Mouse (Mus musculus) megakaryocyte, embryonic 14.5 days (primary cell): ENCODE measurements around the gene Znfx1.

Experiments used
- FLI1 ChIP-seq: IDR thresholded peaks from 2 replicates; pipeline ENCODE4 v1.6.1; 2012; ENCODE audit warnings: low read length, inconsistent platforms, mixed read lengths
- GATA1 ChIP-seq: IDR thresholded peaks from 3 replicates; pipeline ENCODE4 v1.6.1; 2012; ENCODE audit warnings: mixed read lengths, low read length, inconsistent platforms, borderline replicate concordance

GRCm38 (mm10) chr2:167001486-167001885 lies 61.3 kb downstream of the Znfx1 start:
- TF ChIP-seq GATA1 (no peak), FLI1 (no peak)
